Mouse (Mus musculus): ENCODE measurements around the gene Efnb3. TPM values are rescaled to one million over a fixed set of nuclear protein-coding genes. Genes with fewer than 3 reads are reported as not detected.

Gene Efnb3
- 0.29 TPM for polyA plus RNA-seq (2014; fragmentation: Illumina TruSeq; extraction: RNeasy Lipid Tissue Mini Kit (QIAGEN cat#74804); ENCODE audit: low read depth, low replicate concordance)

GRCm38 (mm10) chr11:69559851-69560765, at the start of gene Efnb3:
TSS of gene Efnb3 (minus strand) at chr11:69560205.

GRCm38 (mm10) chr11:69605726-69606490, 45.9 kb upstream of the Efnb3 start, which contains the start of gene Atp1b2:
TSS of gene Atp1b2 (minus strand) at chr11:69605942.

GRCm38 (mm10) chr11:69580091-69580514, 20.1 kb upstream of the Efnb3 start, which contains the start of the genes Wrap53 and Trp53:
TSS of gene Wrap53 (minus strand) at chr11:69580255.
TSS of gene Trp53 (plus strand) at chr11:69580359.

GRCm38 (mm10) chr11:69549060-69549656, 10.8 kb downstream of the Efnb3 start, which contains the start of gene Dnah2:
TSS of gene Dnah2 (minus strand) at chr11:69549110.

Other genes starting within 250 kb of the Efnb3 start
- 1.8 TPM for gene Cntrob, start 236.4 kb downstream of the Efnb3 start, polyA plus RNA-seq (2014; fragmentation: Illumina TruSeq; extraction: RNeasy Lipid Tissue Mini Kit (QIAGEN cat#74804); ENCODE audit: low read depth, low replicate concordance)
- 58.0 TPM for gene Trappc1, start 236.2 kb downstream of the Efnb3 start, polyA plus RNA-seq (2014; fragmentation: Illumina TruSeq; extraction: RNeasy Lipid Tissue Mini Kit (QIAGEN cat#74804); ENCODE audit: low read depth, low replicate concordance)
- gene Kcnab3, start 233.9 kb downstream of the Efnb3 start, polyA plus RNA-seq (2014; fragmentation: Illumina TruSeq; extraction: RNeasy Lipid Tissue Mini Kit (QIAGEN cat#74804); ENCODE audit: low read depth, low replicate concordance): 14.0 TPM
- gene Rnf227, start 219.7 kb downstream of the Efnb3 start, polyA plus RNA-seq (2014; fragmentation: Illumina TruSeq; extraction: RNeasy Lipid Tissue Mini Kit (QIAGEN cat#74804); ENCODE audit: low read depth, low replicate concordance): 15.8 TPM
- gene Chd3, start 190.8 kb downstream of the Efnb3 start, polyA plus RNA-seq (2014; fragmentation: Illumina TruSeq; extraction: RNeasy Lipid Tissue Mini Kit (QIAGEN cat#74804); ENCODE audit: low read depth, low replicate concordance): 10.1 TPM
- 7.9 TPM for gene Naa38, start 164.7 kb downstream of the Efnb3 start, polyA plus RNA-seq (2014; fragmentation: Illumina TruSeq; extraction: RNeasy Lipid Tissue Mini Kit (QIAGEN cat#74804); ENCODE audit: low read depth, low replicate concordance)
- 62.7 TPM for gene Cyb5d1, start 164.6 kb downstream of the Efnb3 start, polyA plus RNA-seq (2014; fragmentation: Illumina TruSeq; extraction: RNeasy Lipid Tissue Mini Kit (QIAGEN cat#74804); ENCODE audit: low read depth, low replicate concordance)
- gene Tmem88, start 162.0 kb downstream of the Efnb3 start, polyA plus RNA-seq (2014; fragmentation: Illumina TruSeq; extraction: RNeasy Lipid Tissue Mini Kit (QIAGEN cat#74804); ENCODE audit: low read depth, low replicate concordance): 1.5 TPM
- 3.8 TPM for gene Kdm6b, start 146.5 kb downstream of the Efnb3 start, polyA plus RNA-seq (2014; fragmentation: Illumina TruSeq; extraction: RNeasy Lipid Tissue Mini Kit (QIAGEN cat#74804); ENCODE audit: low read depth, low replicate concordance)
- not detected for gene Dnah2, start 11.1 kb downstream of the Efnb3 start, polyA plus RNA-seq (2014; fragmentation: Illumina TruSeq; extraction: RNeasy Lipid Tissue Mini Kit (QIAGEN cat#74804); ENCODE audit: low read depth, low replicate concordance)
- gene Wrap53, start 20.1 kb upstream of the Efnb3 start, polyA plus RNA-seq (2014; fragmentation: Illumina TruSeq; extraction: RNeasy Lipid Tissue Mini Kit (QIAGEN cat#74804); ENCODE audit: low read depth, low replicate concordance): 1.6 TPM
- gene Trp53, start 20.2 kb upstream of the Efnb3 start, polyA plus RNA-seq (2014; fragmentation: Illumina TruSeq; extraction: RNeasy Lipid Tissue Mini Kit (QIAGEN cat#74804); ENCODE audit: low read depth, low replicate concordance): 8.5 TPM
- gene Atp1b2, start 45.7 kb upstream of the Efnb3 start, polyA plus RNA-seq (2014; fragmentation: Illumina TruSeq; extraction: RNeasy Lipid Tissue Mini Kit (QIAGEN cat#74804); ENCODE audit: low read depth, low replicate concordance): 31.6 TPM
- gene Shbg, start 57.7 kb upstream of the Efnb3 start, polyA plus RNA-seq (2014; fragmentation: Illumina TruSeq; extraction: RNeasy Lipid Tissue Mini Kit (QIAGEN cat#74804); ENCODE audit: low read depth, low replicate concordance): not detected
- 2.8 TPM for gene Sat2, start 61.8 kb upstream of the Efnb3 start, polyA plus RNA-seq (2014; fragmentation: Illumina TruSeq; extraction: RNeasy Lipid Tissue Mini Kit (QIAGEN cat#74804); ENCODE audit: low read depth, low replicate concordance)
- gene Fxr2, start 72.8 kb upstream of the Efnb3 start, polyA plus RNA-seq (2014; fragmentation: Illumina TruSeq; extraction: RNeasy Lipid Tissue Mini Kit (QIAGEN cat#74804); ENCODE audit: low read depth, low replicate concordance): 14.5 TPM
- gene Sox15, start 95.1 kb upstream of the Efnb3 start, polyA plus RNA-seq (2014; fragmentation: Illumina TruSeq; extraction: RNeasy Lipid Tissue Mini Kit (QIAGEN cat#74804); ENCODE audit: low read depth, low replicate concordance): not detected
- gene Mpdu1, start 102.4 kb upstream of the Efnb3 start, polyA plus RNA-seq (2014; fragmentation: Illumina TruSeq; extraction: RNeasy Lipid Tissue Mini Kit (QIAGEN cat#74804); ENCODE audit: low read depth, low replicate concordance): 23.0 TPM
- gene Cd68, start 105.9 kb upstream of the Efnb3 start, polyA plus RNA-seq (2014; fragmentation: Illumina TruSeq; extraction: RNeasy Lipid Tissue Mini Kit (QIAGEN cat#74804); ENCODE audit: low read depth, low replicate concordance): 4.0 TPM
- gene Eif4a1, start 112.2 kb upstream of the Efnb3 start, polyA plus RNA-seq (2014; fragmentation: Illumina TruSeq; extraction: RNeasy Lipid Tissue Mini Kit (QIAGEN cat#74804); ENCODE audit: low read depth, low replicate concordance): 617 TPM
- 56.8 TPM for gene Senp3, start 121.9 kb upstream of the Efnb3 start, polyA plus RNA-seq (2014; fragmentation: Illumina TruSeq; extraction: RNeasy Lipid Tissue Mini Kit (QIAGEN cat#74804); ENCODE audit: low read depth, low replicate concordance)
- 8.3 TPM for gene Tnfsf13, start 125.6 kb upstream of the Efnb3 start, polyA plus RNA-seq (2014; fragmentation: Illumina TruSeq; extraction: RNeasy Lipid Tissue Mini Kit (QIAGEN cat#74804); ENCODE audit: low read depth, low replicate concordance)
- gene Tnfsf12, start 135.6 kb upstream of the Efnb3 start, polyA plus RNA-seq (2014; fragmentation: Illumina TruSeq; extraction: RNeasy Lipid Tissue Mini Kit (QIAGEN cat#74804); ENCODE audit: low read depth, low replicate concordance): 2.2 TPM
- gene Tnfsfm13, start 135.9 kb upstream of the Efnb3 start, polyA plus RNA-seq (2014; fragmentation: Illumina TruSeq; extraction: RNeasy Lipid Tissue Mini Kit (QIAGEN cat#74804); ENCODE audit: low read depth, low replicate concordance): 1.6 TPM
- 37.7 TPM for gene Polr2a, start 198.4 kb upstream of the Efnb3 start, polyA plus RNA-seq (2014; fragmentation: Illumina TruSeq; extraction: RNeasy Lipid Tissue Mini Kit (QIAGEN cat#74804); ENCODE audit: low read depth, low replicate concordance)
- gene Slc35g3, start 201.8 kb upstream of the Efnb3 start, polyA plus RNA-seq (2014; fragmentation: Illumina TruSeq; extraction: RNeasy Lipid Tissue Mini Kit (QIAGEN cat#74804); ENCODE audit: low read depth, low replicate concordance): not detected
- gene Zbtb4, start 205.7 kb upstream of the Efnb3 start, polyA plus RNA-seq (2014; fragmentation: Illumina TruSeq; extraction: RNeasy Lipid Tissue Mini Kit (QIAGEN cat#74804); ENCODE audit: low read depth, low replicate concordance): 35.4 TPM
- 1.3 TPM for gene Chrnb1, start 235.7 kb upstream of the Efnb3 start, polyA plus RNA-seq (2014; fragmentation: Illumina TruSeq; extraction: RNeasy Lipid Tissue Mini Kit (QIAGEN cat#74804); ENCODE audit: low read depth, low replicate concordance)
- 5.0 TPM for gene Fgf11, start 241.7 kb upstream of the Efnb3 start, polyA plus RNA-seq (2014; fragmentation: Illumina TruSeq; extraction: RNeasy Lipid Tissue Mini Kit (QIAGEN cat#74804); ENCODE audit: low read depth, low replicate concordance)
- gene Tmem102, start 245.4 kb upstream of the Efnb3 start, polyA plus RNA-seq (2014; fragmentation: Illumina TruSeq; extraction: RNeasy Lipid Tissue Mini Kit (QIAGEN cat#74804); ENCODE audit: low read depth, low replicate concordance): not detected

Data from adrenal gland, adult 10 weeks (tissue).